Mouse (Mus musculus): ENCODE data around the gene Armc3.
A peak's percentile ranks its signal among the peaks of the same experiment; 100 is the strongest.

DNA sequence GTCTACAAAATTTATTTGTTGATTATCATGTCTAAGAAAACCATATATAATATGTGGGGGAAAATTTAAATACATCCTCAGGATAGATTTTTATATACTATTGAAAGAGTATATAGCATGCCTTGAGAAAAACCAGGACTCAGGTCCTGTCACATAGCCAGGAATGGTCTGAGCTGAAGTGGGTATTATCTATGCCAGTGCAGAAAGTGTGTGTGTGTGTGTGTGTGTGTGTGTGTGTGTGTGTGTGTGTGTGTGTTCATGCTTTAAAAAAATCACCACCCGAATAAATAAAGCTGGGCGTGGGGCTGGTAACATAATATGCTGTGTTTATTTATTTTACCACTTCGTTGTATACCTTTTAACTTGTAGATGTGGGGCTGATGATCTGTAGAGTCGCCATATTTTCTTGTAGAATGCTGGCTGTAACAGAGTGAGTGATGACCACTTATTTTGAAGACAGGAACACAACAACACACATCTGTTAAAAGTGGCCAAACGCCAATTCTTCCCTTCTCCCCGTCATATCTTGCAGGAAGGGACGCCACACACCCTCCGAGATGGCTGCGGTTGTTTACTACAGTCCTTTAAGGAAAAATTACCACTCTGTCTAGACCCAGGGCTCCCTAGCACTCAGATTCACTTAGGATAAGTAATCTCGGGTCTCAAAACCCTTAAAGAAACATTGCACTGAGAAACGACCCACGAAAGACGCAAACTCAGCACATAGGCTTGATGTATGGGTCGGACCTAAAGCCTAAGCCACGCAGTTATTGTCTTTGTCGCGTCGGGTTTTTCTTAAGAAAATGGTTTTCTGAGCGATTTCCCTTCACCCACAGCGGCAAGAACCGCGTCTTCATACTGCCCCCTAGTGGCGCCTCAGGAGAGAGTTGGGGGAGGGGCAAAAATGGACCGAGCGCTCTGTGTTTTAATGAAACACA is 76.8 kb downstream of the Armc3 start:
- peak; percentile 74 for TF ChIP-seq CTCF (conservative IDR thresholded peaks at IDR 0.05; ENCODE audit: insufficient read depth, insufficient read length, low read depth, low read length)
- TF ChIP-seq POLR2A (IDR thresholded peaks at IDR 0.05; ENCODE audit: low read depth, low read length), result no peak
